Mouse (Mus musculus) lung, postnatal 0 days (tissue): Measurements from ENCODE around the gene Tmod3. TPM values are rescaled to one million over a fixed set of nuclear protein-coding genes. Genes with fewer than 3 reads are reported as not detected.

ENCODE experiments used
- ATAC-seq: fragments of 200-750 bp; cut with Nextera tagmentation; 2 replicates; pipeline ENCODE4 v1.8.0; 2017; ENCODE audit warnings: moderate library complexity
- DNase-seq: peaks from one replicate; pipeline ENCODE4 v3.0.0-alpha.2; 2016; ENCODE audit warnings: low spot score
- H3K27ac ChIP-seq: fragments of 300-500 bp; sonication (generic); 2 replicates; pipeline ENCODE4 v1.5.1; 2014; ENCODE audit warnings: antibody characterized with exemption, mild to moderate bottlenecking, low read length, mixed read lengths
- H3K27me3 ChIP-seq: fragments of 300-500 bp; sonication (generic); replicated peaks from 2 replicates; pipeline ENCODE4 v1.6.1; 2014; ENCODE audit warnings: low read length, mixed read lengths; ENCODE audit not compliant: insufficient read depth
- H3K36me3 ChIP-seq: fragments of 300-500 bp; sonication (generic); 2 replicates; pipeline ENCODE4 v1.6.1; 2014; ENCODE audit warnings: low read length, mixed read lengths; ENCODE audit not compliant: insufficient read depth
- H3K4me1 ChIP-seq: fragments of 300-500 bp; sonication (generic); 2 replicates; pipeline ENCODE4 v1.6.1; 2014; ENCODE audit warnings: antibody characterized with exemption, low read depth, low read length, mixed read lengths; ENCODE audit not compliant: insufficient read depth
- H3K4me2 ChIP-seq: fragments of 300-500 bp; sonication (generic); replicated peaks from 2 replicates; pipeline ENCODE4 v1.6.1; 2014; ENCODE audit warnings: low read depth, mild to moderate bottlenecking, low read length, moderate library complexity, mixed read lengths
- H3K4me3 ChIP-seq: fragments of 300-500 bp; sonication (generic); 2 replicates; pipeline ENCODE4 v1.5.1; 2014; ENCODE audit warnings: low read depth, low read length
- H3K9ac ChIP-seq: fragments of 300-500 bp; sonication (generic); replicated peaks from 2 replicates; pipeline ENCODE4 v1.6.1; 2014; ENCODE audit warnings: low read depth, mild to moderate bottlenecking
- H3K9me3 ChIP-seq: fragments of 300-500 bp; sonication (generic); 2 replicates; pipeline ENCODE4 v1.6.1; 2016; ENCODE audit warnings: low read length, mixed read lengths
- CTCF ChIP-seq: IDR thresholded peaks from 2 replicates; pipeline ENCODE4 v1.5.1; 2016; ENCODE audit warnings: antibody characterized with exemption, mild to moderate bottlenecking
- EP300 ChIP-seq: IDR thresholded peaks from 2 replicates; pipeline ENCODE4 v1.6.1; 2016; ENCODE audit warnings: antibody characterized with exemption, mild to moderate bottlenecking, control low read depth
- WGBS: fragments of 180-500 bp; shearing (Covaris S2); extraction: QIAGEN DNeasy Blood & Tissue Kit; methylation state at CpG from one replicate; pipeline ENCODE4 v1.1.7; 2014; 5-methylcytosine and 5-hydroxymethylcytosine counted together
- polyA plus RNA-seq: library from polyadenylated mRNA; unstranded; fragments of >200 nt; fragmentation: Nextera tagmentation; extraction: Ambion mirVana; gene quantifications from 2 replicates; pipeline ENCODE4 v1.2.1, GENCODE M21; 2015

The Tmod3 gene
- polyA plus RNA-seq, 1 experiment from 2014 or later: 183 TPM

- WGBS: 50% methylated on average over 4 of the region's 4 CpGs
- TF ChIP-seq CTCF (peak; percentile 88), EP300 (no peak)
- peak; percentile 84 for DNase-seq
- Histone ChIP-seq H3K4me3 (no peak overlapping the region), H3K27ac (no peak overlapping the region), H3K9me3 (no peaks in the 10 kb centered on the region), H3K36me3 (peaks cover 15% of the 10 kb centered on the region; the same call in 1 of the 2 replicates), H3K4me1 (no peaks in the 10 kb centered on the region), H3K9ac (no peak overlapping the region), H3K4me2 (no peak overlapping the region), H3K27me3 (no peaks in the 10 kb centered on the region)
- peak; percentile 74 for ATAC-seq
These were observed 37.7 kb downstream of the Tmod3 start for GRCm38 (mm10) chr9:75521788-75522187.

GRCm38 (mm10) chr9:75520940-75521339 lies 38.5 kb downstream of the Tmod3 start:
- H3K9me3 ChIP-seq: no peaks in the 10 kb centered on the region
- DNase-seq (no peak), ATAC-seq (no peak)
- H3K4me2 ChIP-seq: no peak overlapping the region
- TF ChIP-seq EP300: no peak
- TF ChIP-seq CTCF: no peak
- no peak overlapping the region for H3K9ac ChIP-seq
- no peaks in the 10 kb centered on the region for H3K27me3 ChIP-seq
- 96% methylated on average over 8 of the region's 8 CpGs for WGBS
- H3K4me3 ChIP-seq: no peak overlapping the region
- H3K27ac ChIP-seq: no peak overlapping the region
- no peaks in the 10 kb centered on the region for H3K4me1 ChIP-seq
- H3K36me3 ChIP-seq: peaks cover 15% of the 10 kb centered on the region; the same call in 1 of the 2 replicates

- H3K4me1 ChIP-seq: no peaks in the 10 kb centered on the region
- no peak for ATAC-seq
- H3K27ac ChIP-seq: no peak overlapping the region
- no peak overlapping the region for H3K4me3 ChIP-seq
- no peak overlapping the region for H3K9ac ChIP-seq
- WGBS: 81% methylated on average over 3 of the region's 3 CpGs
- no peak overlapping the region for H3K4me2 ChIP-seq
- no peak for TF ChIP-seq CTCF
- TF ChIP-seq EP300: no peak
- DNase-seq: no peak
- H3K9me3 ChIP-seq: no peaks in the 10 kb centered on the region
- H3K36me3 ChIP-seq: peaks cover 19% of the 10 kb centered on the region; the same call in 1 of the 2 replicates
- no peaks in the 10 kb centered on the region for H3K27me3 ChIP-seq
These were observed 41.7 kb downstream of the Tmod3 start for GRCm38 (mm10) chr9:75517751-75518150.

- Histone ChIP-seq H3K9me3 (no peaks in the 10 kb centered on the region), H3K36me3 (peaks cover 24% of the 10 kb centered on the region; the same call in 1 of the 2 replicates), H3K4me2 (no peak overlapping the region), H3K4me3 (no peak overlapping the region), H3K9ac (no peak overlapping the region), H3K27ac (no peak overlapping the region), H3K4me1 (no peaks in the 10 kb centered on the region), H3K27me3 (no peaks in the 10 kb centered on the region)
- WGBS: 57% methylated on average over 12 of the region's 12 CpGs
- DNase-seq (peak; percentile 62), ATAC-seq (peak; percentile 35; the same call in 1 of the 2 replicates)
- TF ChIP-seq EP300 (no peak), CTCF (peak; percentile 83)
These were observed 43.9 kb downstream of the Tmod3 start for GRCm38 (mm10) chr9:75515464-75516113.

- H3K36me3 ChIP-seq: peaks cover 41% of the 10 kb centered on the region; the same call in 1 of the 2 replicates
These were observed 48.1 kb downstream of the Tmod3 start for GRCm38 (mm10) chr9:75511236-75511939.

GRCm38 (mm10) chr9:75504311-75504710 lies 55.1 kb downstream of the Tmod3 start:
- Histone ChIP-seq H3K4me2 (no peak overlapping the region), H3K4me3 (no peak overlapping the region), H3K36me3 (peaks cover 61% of the 10 kb centered on the region), H3K9me3 (no peaks in the 10 kb centered on the region), H3K4me1 (no peaks in the 10 kb centered on the region), H3K9ac (no peak overlapping the region), H3K27me3 (no peaks in the 10 kb centered on the region), H3K27ac (no peak overlapping the region)
- DNase-seq: no peak
- ATAC-seq: no peak
- WGBS: 89% methylated on average over 6 of the region's 6 CpGs
- TF ChIP-seq EP300 (no peak), CTCF (no peak)

More at GRCm38 (mm10) chr9:75511236-75511939, 48.1 kb downstream of the Tmod3 start:
- ATAC-seq (no peak), DNase-seq (no peak)
- Histone ChIP-seq H3K27ac (no peak overlapping the region), H3K9ac (no peak overlapping the region), H3K4me2 (no peak overlapping the region), H3K4me1 (no peaks in the 10 kb centered on the region), H3K27me3 (no peaks in the 10 kb centered on the region), H3K9me3 (no peaks in the 10 kb centered on the region), H3K4me3 (no peak overlapping the region)
- TF ChIP-seq CTCF (no peak), EP300 (no peak)
- WGBS: 83% methylated on average over 8 of the region's 8 CpGs
